Mouse (Mus musculus): ENCODE data around the gene Alpk1. TPM values are rescaled to one million over a fixed set of nuclear protein-coding genes. Genes with fewer than 3 reads are reported as not detected.
A peak's percentile ranks its signal among the peaks of the same experiment; 100 is the strongest.

Alpk1 gene
- polyA plus RNA-seq, 1 experiment from 2014 or later: 1.2 TPM

- no peak for ATAC-seq (ENCODE audit: extremely low read depth, insufficient number of reproducible peaks, low FRiP score, low TSS enrichment)
- Histone ChIP-seq H3K4me3 (no peak overlapping the region), H3K4me1 (no peaks in the 10 kb centered on the region), H3K27ac (replicated peaks) (no peak overlapping the region), H3K9me3 (no peaks in the 10 kb centered on the region), H3K9ac (no peak overlapping the region), H3K27me3 (replicated peaks) (peaks cover 71% of the 10 kb centered on the region), H3K36me3 (no peaks in the 10 kb centered on the region), H3K4me2 (no peak overlapping the region)
- WGBS: 17% methylated on average over 8 of the region's 8 CpGs
Measured at GRCm38 (mm10) chr3:127759212-127759611, 21.1 kb downstream of the Alpk1 start.

DNA sequence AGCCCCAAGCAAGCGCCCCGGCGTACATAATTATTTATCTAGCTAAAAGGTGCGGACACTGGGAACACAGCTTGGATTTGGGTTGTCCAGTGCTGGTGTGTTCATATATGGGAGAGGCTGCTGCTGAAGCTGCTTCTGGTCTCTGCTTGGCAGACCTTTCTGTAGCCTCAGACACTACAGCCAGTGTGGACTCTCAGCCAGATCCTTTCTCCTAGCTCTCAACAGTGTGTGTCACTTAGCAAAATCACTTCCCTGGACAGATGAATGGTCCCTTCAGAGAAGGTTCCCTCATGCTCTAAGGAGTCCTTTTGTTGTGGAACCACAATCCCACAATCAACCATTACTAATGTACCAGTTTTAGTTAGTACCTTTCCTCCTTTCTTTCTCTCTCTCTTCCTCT, 21.5 kb downstream of the Alpk1 start:
- Histone ChIP-seq H3K36me3 (no peaks in the 10 kb centered on the region), H3K4me1 (no peaks in the 10 kb centered on the region), H3K4me2 (no peak overlapping the region), H3K4me3 (no peak overlapping the region), H3K27ac (replicated peaks) (no peak overlapping the region), H3K9ac (no peak overlapping the region), H3K9me3 (no peaks in the 10 kb centered on the region), H3K27me3 (replicated peaks) (peaks cover 75% of the 10 kb centered on the region)
- no peak for ATAC-seq (ENCODE audit: extremely low read depth, insufficient number of reproducible peaks, low FRiP score, low TSS enrichment)
- 67% methylated on average over 4 of the region's 4 CpGs for whole genome bisulfite sequencing

GRCm38 (mm10) chr3:127757886-127758301, 22.4 kb downstream of the Alpk1 start:
- Histone ChIP-seq H3K27ac (replicated peaks) (no peak overlapping the region), H3K36me3 (no peaks in the 10 kb centered on the region), H3K9ac (no peak overlapping the region), H3K4me2 (no peak overlapping the region), H3K27me3 (replicated peaks) (peaks cover 82% of the 10 kb centered on the region), H3K4me1 (no peaks in the 10 kb centered on the region), H3K9me3 (no peaks in the 10 kb centered on the region), H3K4me3 (no peak overlapping the region)
- ATAC-seq (ENCODE audit: extremely low read depth, insufficient number of reproducible peaks, low FRiP score, low TSS enrichment): no peak

DNA sequence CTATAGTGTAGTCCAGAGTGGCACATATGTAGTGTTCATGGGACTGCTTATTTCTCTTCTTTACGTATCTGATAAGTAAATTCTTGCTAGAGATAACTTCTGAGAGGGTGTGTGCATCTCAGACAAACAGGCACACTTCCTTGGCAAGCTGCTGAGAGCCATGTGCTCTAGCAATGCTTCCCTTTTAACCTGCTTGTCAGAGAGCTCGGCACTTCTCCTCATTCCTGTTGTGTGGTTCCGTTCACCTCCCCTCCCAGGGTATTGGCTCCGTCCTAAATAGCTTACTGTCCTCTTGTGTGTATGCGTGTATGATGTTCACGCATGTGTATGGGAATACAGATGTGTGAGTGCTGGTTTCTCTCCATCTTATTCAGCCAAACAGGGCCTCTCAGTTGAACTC, 23.9 kb downstream of the Alpk1 start:
- Histone ChIP-seq H3K9ac (no peak overlapping the region), H3K27ac (replicated peaks) (no peak overlapping the region), H3K4me1 (no peaks in the 10 kb centered on the region), H3K36me3 (no peaks in the 10 kb centered on the region), H3K4me2 (no peak overlapping the region), H3K27me3 (replicated peaks) (peaks cover 82% of the 10 kb centered on the region), H3K4me3 (no peak overlapping the region), H3K9me3 (no peaks in the 10 kb centered on the region)
- no peak for ATAC-seq (ENCODE audit: extremely low read depth, insufficient number of reproducible peaks, low FRiP score, low TSS enrichment)
- WGBS: 69% methylated on average over 6 of the region's 6 CpGs

GRCm38 (mm10) chr3:127749981-127750562, 30.3 kb downstream of the Alpk1 start:
- H3K27me3 ChIP-seq (replicated peaks): peaks cover 87% of the 10 kb centered on the region
- no peak for ATAC-seq (ENCODE audit: extremely low read depth, insufficient number of reproducible peaks, low FRiP score, low TSS enrichment)
- peak overlapping the region; percentile 26; the same call in 1 of the 2 replicates for H3K4me3 ChIP-seq
- no peaks in the 10 kb centered on the region for H3K36me3 ChIP-seq
- H3K27ac ChIP-seq (replicated peaks): no peak overlapping the region
- no peaks in the 10 kb centered on the region for H3K9me3 ChIP-seq
- no peak overlapping the region for H3K9ac ChIP-seq
- H3K4me2 ChIP-seq: peak overlapping the region; percentile 57
- peaks cover 12% of the 10 kb centered on the region for H3K4me1 ChIP-seq
- WGBS: 21% methylated on average over 12 of the region's 12 CpGs

DNA sequence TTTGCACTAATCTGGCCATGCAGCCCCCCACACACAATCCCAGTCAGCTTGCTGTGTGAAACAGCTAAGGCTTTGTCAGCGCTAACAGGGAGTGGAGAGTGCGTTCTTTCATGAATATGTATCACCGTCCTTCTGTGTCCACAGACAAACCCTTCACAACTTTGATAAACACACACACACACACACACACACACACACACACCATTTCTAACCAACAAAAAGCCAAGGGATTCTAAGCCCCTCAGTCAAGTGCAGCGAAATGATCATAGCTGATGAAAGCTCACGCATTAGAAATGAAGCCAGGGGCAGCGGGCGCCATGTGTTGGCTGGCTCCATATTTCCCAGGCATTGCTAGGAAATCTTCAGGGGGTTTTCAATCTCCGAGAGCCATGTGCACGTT, 31.1 kb downstream of the Alpk1 start:
- Histone ChIP-seq H3K9ac (no peak overlapping the region), H3K9me3 (no peaks in the 10 kb centered on the region), H3K4me2 (peak overlapping the region; percentile 57), H3K36me3 (no peaks in the 10 kb centered on the region), H3K4me1 (peaks cover 12% of the 10 kb centered on the region), H3K4me3 (peak overlapping the region; percentile 17), H3K27ac (replicated peaks) (no peak overlapping the region), H3K27me3 (replicated peaks) (peaks cover 81% of the 10 kb centered on the region)
- no peak for ATAC-seq (ENCODE audit: extremely low read depth, insufficient number of reproducible peaks, low FRiP score, low TSS enrichment)
- 33% methylated on average over 9 of the region's 9 CpGs for WGBS

DNA sequence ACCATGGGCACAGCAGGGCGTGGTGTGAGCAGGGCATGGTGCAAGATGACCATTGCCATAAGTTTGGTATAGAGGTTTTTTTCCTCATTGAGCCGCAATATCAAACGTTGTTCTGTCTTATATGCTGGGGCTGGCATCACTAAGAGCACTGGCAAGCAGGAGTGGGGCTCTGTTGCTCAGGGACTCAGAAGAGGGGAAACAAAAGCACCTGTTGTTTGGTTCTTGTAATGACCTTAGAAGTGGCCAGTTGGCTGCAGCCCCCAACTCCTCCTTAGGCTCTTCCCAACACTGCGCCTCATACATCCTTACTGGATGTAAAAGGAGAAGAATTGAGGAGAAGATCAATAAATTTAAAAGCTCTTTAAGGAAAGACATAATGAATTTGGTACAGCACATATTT, 31.7 kb downstream of the Alpk1 start:
- Histone ChIP-seq H3K9ac (no peak overlapping the region), H3K9me3 (no peaks in the 10 kb centered on the region), H3K27ac (replicated peaks) (no peak overlapping the region), H3K36me3 (no peaks in the 10 kb centered on the region), H3K4me1 (peaks cover 12% of the 10 kb centered on the region), H3K4me2 (no peak overlapping the region), H3K4me3 (no peak overlapping the region), H3K27me3 (replicated peaks) (peaks cover 75% of the 10 kb centered on the region)
- no peak for ATAC-seq (ENCODE audit: extremely low read depth, insufficient number of reproducible peaks, low FRiP score, low TSS enrichment)
- 60% methylated on average over 4 of the region's 4 CpGs for WGBS

DNA sequence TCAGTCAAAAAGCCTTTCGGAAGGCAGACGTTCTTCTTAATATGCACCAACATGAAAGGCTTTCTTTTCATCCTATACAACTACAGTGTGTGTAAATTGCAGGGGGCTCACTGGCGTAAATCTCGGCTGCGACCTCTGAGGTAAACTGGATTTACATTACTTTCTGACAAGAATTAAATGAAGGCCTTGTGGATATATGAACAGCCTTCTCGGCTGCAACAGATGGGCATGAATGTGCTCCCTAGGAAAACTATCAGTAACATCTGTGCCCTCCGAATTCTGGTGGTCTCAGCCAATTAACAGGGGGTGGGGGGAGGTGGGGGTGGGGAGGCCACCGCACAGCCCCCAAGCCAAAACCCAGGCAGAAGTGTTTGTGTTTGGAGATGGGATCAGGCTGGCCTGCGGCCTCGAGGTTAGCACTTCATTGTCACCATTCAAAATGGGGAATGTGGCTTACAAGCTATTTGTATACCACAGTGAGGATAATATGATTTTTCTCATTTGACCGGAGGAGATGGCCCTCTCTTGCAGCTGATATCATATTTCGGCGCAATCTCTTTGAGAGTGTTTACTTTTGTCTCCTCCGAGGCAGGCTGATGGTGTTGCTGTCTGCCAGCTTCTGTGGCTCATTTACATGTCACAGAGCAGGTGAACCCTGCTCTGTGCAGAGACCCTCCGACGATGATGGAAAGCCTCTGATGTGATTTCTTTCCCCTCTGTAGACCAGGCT, 34.3 kb downstream of the Alpk1 start:
- no peak for ATAC-seq (ENCODE audit: extremely low read depth, insufficient number of reproducible peaks, low FRiP score, low TSS enrichment)
- Histone ChIP-seq H3K4me2 (no peak overlapping the region), H3K36me3 (no peaks in the 10 kb centered on the region), H3K9ac (no peak overlapping the region), H3K27ac (replicated peaks) (no peak overlapping the region), H3K4me3 (no peak overlapping the region), H3K4me1 (peaks cover 12% of the 10 kb centered on the region), H3K9me3 (no peaks in the 10 kb centered on the region), H3K27me3 (replicated peaks) (peaks cover 58% of the 10 kb centered on the region)
- WGBS: 21% methylated on average over 16 of the region's 16 CpGs

- WGBS: 38% methylated on average over 6 of the region's 6 CpGs
- peaks cover 52% of the 10 kb centered on the region for H3K27me3 ChIP-seq (replicated peaks)
- H3K36me3 ChIP-seq: no peaks in the 10 kb centered on the region
- peaks cover 12% of the 10 kb centered on the region for H3K4me1 ChIP-seq
- no peak overlapping the region for H3K9ac ChIP-seq
- no peak for ATAC-seq (ENCODE audit: extremely low read depth, insufficient number of reproducible peaks, low FRiP score, low TSS enrichment)
- H3K27ac ChIP-seq (replicated peaks): no peak overlapping the region
- H3K4me2 ChIP-seq: no peak overlapping the region
- no peak overlapping the region for H3K4me3 ChIP-seq
- H3K9me3 ChIP-seq: no peaks in the 10 kb centered on the region
Measured at GRCm38 (mm10) chr3:127745504-127745903, 34.8 kb downstream of the Alpk1 start.

DNA sequence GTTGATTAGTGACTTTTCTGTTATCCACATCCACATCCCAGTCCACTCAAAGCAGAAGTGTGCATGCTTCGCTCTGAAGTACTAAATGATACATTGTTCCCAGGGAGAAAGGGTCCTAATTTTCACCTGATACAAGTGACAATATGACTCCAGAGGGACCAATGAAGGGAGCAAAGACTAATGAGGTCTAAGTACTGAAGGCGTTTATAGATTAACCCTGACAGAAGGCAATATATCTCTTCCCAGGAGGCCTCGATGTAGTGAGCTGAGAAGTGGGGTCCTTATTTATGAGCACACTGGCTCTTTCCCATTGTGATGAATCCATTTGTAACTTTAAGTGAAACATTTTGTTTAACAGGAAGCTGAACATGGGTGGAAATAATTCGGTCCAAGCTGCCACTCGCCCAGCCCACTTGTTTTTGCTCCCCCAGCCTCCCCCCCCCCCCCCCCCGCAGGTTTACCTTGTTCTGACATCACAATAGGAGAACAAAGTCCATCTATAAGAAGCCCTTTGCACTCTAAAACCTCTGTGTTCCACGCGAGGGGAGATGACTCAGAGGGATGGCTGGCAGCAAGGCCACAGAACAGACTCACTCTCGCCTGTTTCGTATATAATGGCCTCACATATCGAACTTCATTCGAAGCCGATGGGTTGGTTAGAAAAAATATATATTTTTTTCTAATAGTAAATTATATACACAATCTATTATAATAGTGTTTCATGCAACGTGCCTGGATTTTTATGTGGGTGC, 36.5 kb downstream of the Alpk1 start:
- Histone ChIP-seq H3K27me3 (replicated peaks) (peaks cover 37% of the 10 kb centered on the region), H3K4me2 (no peak overlapping the region), H3K4me1 (no peaks in the 10 kb centered on the region), H3K9me3 (no peaks in the 10 kb centered on the region), H3K36me3 (no peaks in the 10 kb centered on the region), H3K27ac (replicated peaks) (no peak overlapping the region), H3K4me3 (no peak overlapping the region), H3K9ac (no peak overlapping the region)
- WGBS: 70% methylated on average over 14 of the region's 14 CpGs
- no peak for ATAC-seq (ENCODE audit: extremely low read depth, insufficient number of reproducible peaks, low FRiP score, low TSS enrichment)

GRCm38 (mm10) chr3:127741473-127741872, 38.9 kb downstream of the Alpk1 start:
- Histone ChIP-seq H3K27ac (replicated peaks) (no peak overlapping the region), H3K9ac (no peak overlapping the region), H3K4me1 (no peaks in the 10 kb centered on the region), H3K27me3 (replicated peaks) (peaks cover 16% of the 10 kb centered on the region), H3K36me3 (no peaks in the 10 kb centered on the region), H3K4me3 (no peak overlapping the region), H3K9me3 (no peaks in the 10 kb centered on the region), H3K4me2 (no peak overlapping the region)
- WGBS: 89% methylated on average over 3 of the region's 3 CpGs
- no peak for ATAC-seq (ENCODE audit: extremely low read depth, insufficient number of reproducible peaks, low FRiP score, low TSS enrichment)

Measured in heart, embryonic 13.5 days (tissue).